Mouse (Mus musculus): ENCODE measurements around the gene Ppt1.

DNA sequence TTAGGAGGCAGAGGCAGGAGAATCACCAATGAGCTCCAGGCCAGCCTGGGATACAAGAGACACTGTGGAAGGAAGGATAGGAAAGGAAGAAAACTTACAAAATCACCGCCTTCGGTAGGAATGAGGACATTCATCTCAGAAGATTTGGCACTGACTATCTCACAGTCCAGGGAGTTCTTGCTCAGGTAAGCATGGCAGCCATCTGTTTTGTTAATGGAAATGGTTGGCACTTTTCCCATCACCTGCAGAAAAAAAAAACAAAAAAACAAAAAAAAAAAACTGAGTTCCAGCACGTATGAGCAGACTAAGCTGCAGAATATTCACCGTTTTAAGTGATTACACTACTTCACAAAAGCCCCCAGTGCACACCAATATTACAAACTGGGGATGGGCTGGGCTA lies 25.8 kb downstream of the Ppt1 start:
- TF ChIP-seq CTCF (IDR thresholded peaks at IDR 0.05; ENCODE audit: low read depth) (no peak), EP300 (IDR thresholded peaks at IDR 0.05; ENCODE audit: low read depth) (no peak)
